Mouse (Mus musculus) limb, embryonic 11.5 days (tissue): Measurements from ENCODE around the gene Cct7. TPM values are rescaled to one million over a fixed set of nuclear protein-coding genes. Genes with fewer than 3 reads are reported as not detected.

ENCODE experiments used
- ATAC-seq: fragments of 200-750 bp; cut with Nextera tagmentation; 2 replicates; pipeline ENCODE4 v1.8.0; 2017; ENCODE audit warnings: low read depth; ENCODE audit not compliant: insufficient number of reproducible peaks, low FRiP score, low TSS enrichment
- DNase-seq: peaks from one replicate; pipeline ENCODE4 v3.0.0-alpha.2; 2015; ENCODE audit warnings: low spot score
- H3K27ac ChIP-seq: fragments of 300-500 bp; sonication (generic); replicated peaks from 2 replicates; pipeline ENCODE4 v1.5.1; 2014; ENCODE audit warnings: low read depth, mild to moderate bottlenecking, low read length
- H3K27me3 ChIP-seq: fragments of 300-500 bp; sonication (generic); 2 replicates; pipeline ENCODE4 v1.6.1; 2014; ENCODE audit warnings: mild to moderate bottlenecking, low read length, mixed read lengths; ENCODE audit not compliant: control insufficient read depth, insufficient read depth
- H3K36me3 ChIP-seq: fragments of 300-500 bp; sonication (generic); 2 replicates; pipeline ENCODE4 v1.6.1; 2014; ENCODE audit warnings: mild to moderate bottlenecking, low read length, moderate library complexity, mixed read lengths; ENCODE audit not compliant: control insufficient read depth, insufficient read depth
- H3K4me1 ChIP-seq: fragments of 300-500 bp; sonication (generic); 2 replicates; pipeline ENCODE4 v1.6.1; 2014; ENCODE audit warnings: low read length, mixed read lengths; ENCODE audit not compliant: control insufficient read depth, insufficient read depth
- H3K4me2 ChIP-seq: fragments of 300-500 bp; sonication (generic); 2 replicates; pipeline ENCODE4 v1.6.1; 2014; ENCODE audit warnings: low read depth, mild to moderate bottlenecking, moderate library complexity; ENCODE audit not compliant: severe bottlenecking
- H3K4me3 ChIP-seq: fragments of 300-500 bp; sonication (generic); 2 replicates; pipeline ENCODE4 v1.5.1; 2014; ENCODE audit warnings: low read depth, low read length
- H3K9ac ChIP-seq: fragments of 300-500 bp; sonication (generic); 2 replicates; pipeline ENCODE4 v1.6.1; 2014; ENCODE audit warnings: mild to moderate bottlenecking, low read length
- H3K9me3 ChIP-seq: fragments of 300-500 bp; sonication (generic); 2 replicates; pipeline ENCODE4 v1.6.1; 2016; ENCODE audit warnings: low read length; ENCODE audit not compliant: control insufficient read depth
- WGBS: fragments of 180-500 bp; shearing (Covaris S2); extraction: QIAGEN DNeasy Blood & Tissue Kit; methylation state at CpG from one replicate; pipeline ENCODE4 v1.1.7; 2014; 5-methylcytosine and 5-hydroxymethylcytosine counted together
- polyA plus RNA-seq: library from polyadenylated mRNA; unstranded; fragments of >200 nt; fragmentation: Nextera tagmentation; extraction: Ambion mirVana; gene quantifications from 2 replicates; pipeline ENCODE4 v1.2.1, GENCODE M21; 2014

Gene Cct7
- polyA plus RNA-seq, 1 experiment from 2014 or later: 718 TPM

DNA sequence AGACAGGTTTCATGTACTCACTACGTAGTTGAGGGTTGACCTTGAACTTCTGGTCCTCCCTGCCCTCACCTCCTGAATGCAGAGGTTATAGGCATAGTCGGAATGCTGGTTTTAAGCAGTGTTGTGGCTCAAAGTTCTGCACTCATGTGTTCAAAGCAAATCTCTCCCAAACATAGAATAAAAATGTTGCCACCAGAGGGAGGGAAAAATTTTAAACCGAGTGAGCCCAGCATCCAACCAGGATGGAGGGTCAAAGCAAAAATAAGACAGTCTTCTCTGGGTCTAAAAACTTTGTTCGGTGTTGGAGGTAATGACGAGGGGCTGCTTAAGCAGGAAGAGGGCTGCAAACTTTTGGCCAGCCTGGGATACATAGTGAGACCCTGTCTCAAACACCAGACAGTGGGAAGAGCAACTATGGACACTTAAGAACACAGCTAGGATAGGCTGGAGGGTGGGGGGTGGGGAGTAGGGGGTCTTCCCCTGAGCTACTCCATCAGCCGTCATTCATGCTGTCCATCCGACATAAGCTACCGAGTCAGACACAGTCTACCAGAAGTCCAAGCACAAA, 20.0 kb upstream of the Cct7 start:
- ATAC-seq: peak; percentile 61; the same call in 1 of the 2 replicates
- no peak for DNase-seq
- no peaks in the 10 kb centered on the region for H3K36me3 ChIP-seq
- no peaks in the 10 kb centered on the region for H3K9me3 ChIP-seq
- peak overlapping the region; percentile 77 for H3K4me2 ChIP-seq
- H3K4me1 ChIP-seq: no peaks in the 10 kb centered on the region
- H3K27ac ChIP-seq: no peak overlapping the region
- WGBS: 52% methylated on average over 8 of the region's 8 CpGs
- no peaks in the 10 kb centered on the region for H3K27me3 ChIP-seq
- H3K9ac ChIP-seq: peak overlapping the region; percentile 81
- peak overlapping the region; percentile 99 for H3K4me3 ChIP-seq

DNA sequence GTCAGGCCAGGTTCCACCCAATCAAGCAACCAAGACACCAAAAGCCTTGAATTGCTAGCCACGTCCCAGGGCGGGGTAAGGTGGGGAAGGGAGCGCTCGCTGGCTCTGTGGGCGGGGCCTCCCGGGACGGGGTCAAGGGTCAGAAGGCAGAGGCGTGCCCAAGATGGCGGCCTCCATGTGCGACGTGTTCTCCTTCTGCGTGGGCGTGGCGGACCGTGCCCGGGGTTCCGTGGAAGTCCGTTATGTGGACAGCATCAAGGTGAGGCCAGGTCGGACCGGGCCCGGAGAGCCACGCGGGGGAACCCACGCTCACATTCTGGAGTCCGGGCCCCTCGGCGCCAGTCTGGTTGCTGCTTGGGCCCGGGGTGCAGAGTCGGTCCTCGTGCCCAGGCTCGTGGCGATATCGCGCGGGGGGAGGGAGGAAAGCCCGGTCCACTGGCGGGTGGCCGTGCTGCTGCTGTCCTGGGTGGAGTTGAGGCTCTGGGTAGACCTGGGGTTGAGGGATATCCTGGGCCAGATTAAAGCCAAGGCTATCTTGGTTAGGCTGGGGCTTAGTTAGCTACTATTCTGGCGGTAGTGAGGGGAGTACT, 19.4 kb upstream of the Cct7 start, which contains the start of gene Smyd5:
Gene Smyd5 (plus strand): TSS at position 148 of the 590 bp plus-strand sequence.
- DNase-seq (peak; percentile 92), ATAC-seq (peak; percentile 79)
- Histone ChIP-seq H3K4me3 (peak within 1 kb of the TSS; percentile 99), H3K27ac (no peak within 1 kb of the TSS), H3K4me2 (peak within 1 kb of the TSS; percentile 77), H3K4me1 (no peaks in the 10 kb centered on the region), H3K36me3 (no peaks in the 10 kb centered on the region), H3K9me3 (no peaks in the 10 kb centered on the region), H3K9ac (peak within 1 kb of the TSS; percentile 81), H3K27me3 (no peaks in the 10 kb centered on the region)
- WGBS: 0% methylated on average over 39 of the region's 39 CpGs

DNA sequence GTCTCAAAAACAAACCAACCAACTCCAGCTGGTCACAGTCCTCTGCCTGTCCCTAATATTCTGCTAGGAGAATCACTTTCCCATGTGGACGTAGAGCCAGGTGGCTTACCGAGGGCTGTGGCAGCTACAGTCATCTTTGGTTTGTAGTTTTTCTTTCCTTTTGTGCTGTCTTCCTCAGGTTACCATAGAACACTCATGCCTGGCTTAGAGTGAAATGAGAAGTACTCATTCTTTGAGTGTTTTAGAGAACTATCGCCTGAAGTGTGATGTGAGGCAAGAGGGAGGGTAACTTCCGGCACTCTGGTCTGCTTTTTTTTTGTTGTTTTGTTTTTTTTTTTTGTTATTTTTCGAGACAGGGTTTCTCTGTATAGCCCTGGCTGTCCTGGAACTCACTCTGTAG, 17.4 kb upstream of the Cct7 start:
- Histone ChIP-seq H3K4me1 (no peaks in the 10 kb centered on the region), H3K27me3 (no peaks in the 10 kb centered on the region), H3K36me3 (no peaks in the 10 kb centered on the region), H3K4me2 (no peak overlapping the region), H3K9ac (no peak overlapping the region), H3K4me3 (no peak overlapping the region), H3K9me3 (no peaks in the 10 kb centered on the region), H3K27ac (no peak overlapping the region)
- WGBS: 85% methylated on average over 5 of the region's 5 CpGs
- no peak for ATAC-seq
- no peak for DNase-seq

DNA sequence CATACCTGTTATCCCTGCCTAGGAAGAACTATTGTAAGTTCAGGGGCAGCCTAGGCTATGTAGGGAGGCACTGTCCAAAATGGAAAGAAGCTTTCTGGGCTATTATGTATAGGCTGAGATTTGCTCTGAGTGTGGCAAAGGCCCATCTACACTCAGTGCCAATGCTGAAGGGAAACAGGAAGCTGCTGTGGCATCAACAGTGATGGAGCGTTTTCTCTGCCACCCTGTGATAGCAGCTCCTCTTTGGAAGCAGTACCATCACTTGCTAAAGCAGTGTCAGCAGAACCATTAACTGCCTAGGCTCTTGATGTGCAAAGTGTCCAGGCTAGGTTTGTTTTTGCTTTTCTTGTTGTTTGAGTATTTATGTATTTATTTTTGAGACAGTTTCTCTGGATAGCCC, 15.1 kb upstream of the Cct7 start:
- WGBS: 88% methylated on average over 1 of the region's 1 CpGs

DNA sequence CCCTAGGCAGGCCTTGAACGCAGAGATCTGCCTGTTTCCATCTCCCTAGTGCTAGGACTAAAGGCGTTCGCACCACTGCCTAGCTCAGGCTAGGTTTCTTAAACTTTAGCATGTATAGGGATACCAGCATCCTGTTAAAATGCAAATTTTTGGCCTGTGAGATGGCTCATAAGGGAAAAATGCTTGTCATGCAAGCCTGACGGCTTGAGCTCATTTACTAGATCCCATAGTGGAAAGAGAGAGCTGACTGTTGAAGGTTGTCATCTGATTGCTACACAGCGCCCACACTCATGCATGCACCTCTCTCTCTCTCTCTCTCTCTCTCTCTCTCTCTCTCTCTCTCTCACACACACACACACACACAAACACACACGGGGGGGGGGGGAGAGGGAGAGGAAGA, 14.7 kb upstream of the Cct7 start:
- Histone ChIP-seq H3K36me3 (no peaks in the 10 kb centered on the region), H3K4me1 (no peaks in the 10 kb centered on the region), H3K9me3 (no peaks in the 10 kb centered on the region), H3K4me2 (no peak overlapping the region), H3K27ac (no peak overlapping the region), H3K27me3 (no peaks in the 10 kb centered on the region), H3K9ac (no peak overlapping the region), H3K4me3 (no peak overlapping the region)
- WGBS: 90% methylated on average over 5 of the region's 6 CpGs
- DNase-seq: no peak
- no peak for ATAC-seq

More for the DNA sequence above, 15.1 kb upstream of the Cct7 start:
- no peaks in the 10 kb centered on the region for H3K36me3 ChIP-seq
- no peaks in the 10 kb centered on the region for H3K4me1 ChIP-seq
- H3K9me3 ChIP-seq: no peaks in the 10 kb centered on the region
- H3K27ac ChIP-seq: no peak overlapping the region
- no peak for ATAC-seq
- H3K4me3 ChIP-seq: no peak overlapping the region
- no peak overlapping the region for H3K4me2 ChIP-seq
- no peak overlapping the region for H3K9ac ChIP-seq
- DNase-seq: no peak
- no peaks in the 10 kb centered on the region for H3K27me3 ChIP-seq

DNA sequence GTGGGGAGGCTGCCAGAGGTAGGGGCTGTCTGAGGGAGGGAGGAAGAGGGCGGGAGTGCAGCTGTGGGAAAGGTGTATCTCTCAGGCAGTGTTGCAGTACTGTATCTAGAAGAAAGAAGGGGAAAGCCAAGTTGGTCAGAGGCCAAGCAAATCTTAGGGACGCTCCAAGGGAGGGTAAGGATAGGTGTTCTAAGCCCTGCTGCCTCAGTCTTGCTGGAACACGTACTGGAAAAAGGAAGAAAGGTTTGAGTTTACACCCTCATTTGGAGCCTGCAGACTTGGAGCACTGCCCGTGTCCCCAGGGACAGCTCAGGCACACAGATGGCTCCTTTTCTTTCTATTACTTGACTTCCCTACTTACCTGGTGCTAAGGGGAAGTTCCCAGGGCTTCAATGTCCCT, 10.2 kb upstream of the Cct7 start:
- no peaks in the 10 kb centered on the region for H3K9me3 ChIP-seq
- H3K27me3 ChIP-seq: no peaks in the 10 kb centered on the region
- ATAC-seq (no peak), DNase-seq (no peak)
- H3K9ac ChIP-seq: no peak overlapping the region
- no peak overlapping the region for H3K27ac ChIP-seq
- H3K36me3 ChIP-seq: peaks cover 5% of the 10 kb centered on the region; the same call in 1 of the 2 replicates
- 88% methylated on average over 4 of the region's 4 CpGs for WGBS
- H3K4me3 ChIP-seq: no peak overlapping the region
- H3K4me1 ChIP-seq: no peaks in the 10 kb centered on the region
- H3K4me2 ChIP-seq: no peak overlapping the region

DNA sequence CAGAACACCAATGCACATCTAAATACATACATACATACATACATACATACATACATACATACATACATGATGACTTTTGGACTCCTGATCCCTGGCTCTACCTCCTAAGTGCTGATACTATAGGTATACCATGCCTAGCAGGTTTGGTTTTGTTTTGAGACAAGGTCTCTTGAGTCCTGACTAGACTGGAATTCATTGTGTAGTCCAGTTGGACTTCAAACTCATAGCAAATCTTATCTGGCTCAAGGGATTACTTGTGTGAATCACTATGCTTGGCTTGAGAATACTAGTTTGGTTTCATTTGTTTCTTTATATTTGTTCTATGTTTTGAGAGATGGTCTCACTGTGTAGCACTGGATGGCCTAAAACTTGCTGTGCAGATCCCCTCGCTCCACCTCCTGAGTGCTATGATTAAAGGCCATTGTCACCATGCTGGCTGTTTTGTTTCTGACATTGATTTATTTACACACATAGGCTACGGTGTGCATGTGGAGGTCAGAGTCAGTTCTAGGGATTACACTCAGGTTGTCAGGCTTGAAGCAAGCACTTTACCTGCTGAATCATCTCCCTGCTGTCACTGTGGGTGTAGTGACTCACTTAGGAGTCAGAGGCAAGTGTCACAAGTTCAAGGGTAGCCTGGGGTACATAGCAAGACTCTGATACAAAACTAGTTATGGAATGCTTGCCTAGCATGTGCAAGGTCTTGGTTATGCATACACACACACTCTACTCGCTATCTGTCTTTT, 7.7 kb upstream of the Cct7 start:
- no peak for ATAC-seq
- no peak for DNase-seq
- H3K9ac ChIP-seq: no peak overlapping the region
- H3K4me2 ChIP-seq: no peak overlapping the region
- no peaks in the 10 kb centered on the region for H3K4me1 ChIP-seq
- H3K36me3 ChIP-seq: peaks cover 10% of the 10 kb centered on the region
- H3K27ac ChIP-seq: no peak overlapping the region
- 86% methylated on average over 3 of the region's 3 CpGs for WGBS
- H3K4me3 ChIP-seq: no peak overlapping the region
- H3K27me3 ChIP-seq: no peaks in the 10 kb centered on the region
- H3K9me3 ChIP-seq: no peaks in the 10 kb centered on the region

DNA sequence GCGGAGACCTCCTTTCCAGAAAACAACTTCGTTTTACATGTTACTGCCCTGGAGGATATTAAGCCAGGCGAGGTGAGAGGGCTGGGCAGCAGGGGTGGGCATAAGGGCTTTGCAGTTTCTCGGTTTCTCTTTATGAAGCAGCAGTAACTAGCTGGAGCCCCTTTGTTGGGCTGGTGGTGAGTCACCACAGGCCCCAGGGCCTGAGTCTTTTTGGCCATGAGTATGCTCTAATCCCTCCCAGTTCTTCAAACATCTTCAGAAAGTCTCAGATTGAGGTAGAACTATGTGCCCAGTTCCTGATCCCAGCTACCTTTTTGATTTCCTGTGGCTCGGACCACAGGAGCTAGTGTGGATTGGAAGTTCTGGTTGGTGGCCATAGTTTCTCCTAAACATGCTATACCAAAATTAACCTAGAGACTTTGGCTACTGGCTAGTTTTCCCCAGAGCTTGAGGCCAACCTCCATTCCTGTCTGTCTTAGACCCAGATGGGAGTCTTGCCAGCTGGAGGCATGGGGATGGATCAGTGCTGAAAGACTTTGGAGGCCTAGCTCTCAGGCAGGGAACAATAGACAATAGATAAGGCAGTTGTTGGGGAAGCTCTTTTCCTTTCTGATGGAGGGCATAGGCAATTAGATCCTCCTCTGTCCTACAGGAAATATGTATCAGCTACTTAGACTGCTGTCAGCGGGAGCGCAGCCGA, 6.9 kb upstream of the Cct7 start:
- Histone ChIP-seq H3K27me3 (no peaks in the 10 kb centered on the region), H3K36me3 (peaks cover 10% of the 10 kb centered on the region), H3K4me3 (no peak overlapping the region), H3K4me1 (no peaks in the 10 kb centered on the region), H3K27ac (no peak overlapping the region), H3K9ac (no peak overlapping the region), H3K4me2 (no peak overlapping the region), H3K9me3 (no peaks in the 10 kb centered on the region)
- ATAC-seq: no peak
- no peak for DNase-seq
- 91% methylated on average over 8 of the region's 8 CpGs for WGBS
